Mouse (Mus musculus): ENCODE measurements around the gene Uqcr11. TPM values are rescaled to one million over a fixed set of nuclear protein-coding genes. Genes with fewer than 3 reads are reported as not detected.
A peak's percentile ranks its signal among the peaks of the same experiment; 100 is the strongest.

Uqcr11 gene
- polyA plus RNA-seq, 1 experiment from 2014 or later: 790 TPM

GRCm38 (mm10) chr10:80440031-80440430 lies 33.4 kb upstream of the Uqcr11 start:
- Histone ChIP-seq H3K4me1 (peaks cover 15% of the 10 kb centered on the region), H3K36me3 (no peaks in the 10 kb centered on the region), H3K27ac (no peak overlapping the region), H3K27me3 (peaks cover 11% of the 10 kb centered on the region), H3K4me3 (replicated peaks) (no peak overlapping the region), H3K4me2 (no peak overlapping the region), H3K9ac (no peak overlapping the region), H3K9me3 (replicated peaks) (no peaks in the 10 kb centered on the region)
- ATAC-seq (replicated peaks; ENCODE audit: low FRiP score): no peak

GRCm38 (mm10) chr10:80437973-80438372 lies 31.3 kb upstream of the Uqcr11 start:
- no peak for ATAC-seq (replicated peaks; ENCODE audit: low FRiP score)
- Histone ChIP-seq H3K36me3 (no peaks in the 10 kb centered on the region), H3K27ac (no peak overlapping the region), H3K4me3 (replicated peaks) (no peak overlapping the region), H3K27me3 (0 out of 2 replicates have a peak, but pooled peaks cover 2% of the 10 kb centered on the region), H3K4me1 (peaks cover 17% of the 10 kb centered on the region), H3K9me3 (replicated peaks) (no peaks in the 10 kb centered on the region), H3K9ac (no peak overlapping the region), H3K4me2 (no peak overlapping the region)
- WGBS: 68% methylated on average over 4 of the region's 4 CpGs

DNA sequence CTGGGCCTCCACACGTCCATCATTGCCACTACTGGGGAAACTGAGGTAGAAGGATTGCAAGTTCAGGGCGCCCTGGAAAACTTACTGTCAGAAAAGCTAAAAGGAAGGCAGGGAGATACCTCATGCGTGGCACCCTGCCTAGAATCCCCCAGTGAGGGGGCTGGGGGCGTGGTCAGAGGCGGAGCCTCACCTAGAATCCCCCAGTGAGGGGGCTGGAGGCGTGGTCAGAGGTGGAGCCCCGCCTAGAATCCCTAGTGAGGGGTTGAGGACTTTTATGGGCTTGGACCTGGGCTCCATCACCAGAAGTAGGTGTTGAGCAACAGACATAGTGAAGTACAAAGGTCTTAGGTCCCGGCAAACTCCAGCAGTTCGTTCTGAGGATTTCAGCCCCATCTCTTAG lies 29.6 kb upstream of the Uqcr11 start:
- H3K36me3 ChIP-seq: no peaks in the 10 kb centered on the region
- H3K4me2 ChIP-seq: peak overlapping the region; percentile 30
- WGBS: 14% methylated on average over 9 of the region's 9 CpGs
- no peaks in the 10 kb centered on the region for H3K9me3 ChIP-seq (replicated peaks)
- H3K4me3 ChIP-seq (replicated peaks): no peak overlapping the region
- H3K4me1 ChIP-seq: peaks cover 29% of the 10 kb centered on the region
- H3K27ac ChIP-seq: peak overlapping the region; percentile 59
- no peak for ATAC-seq (replicated peaks; ENCODE audit: low FRiP score)
- no peak overlapping the region for H3K9ac ChIP-seq
- H3K27me3 ChIP-seq: 0 out of 2 replicates have a peak, but pooled peaks cover 2% of the 10 kb centered on the region

GRCm38 (mm10) chr10:80435764-80436163 lies 29.1 kb upstream of the Uqcr11 start:
- peak overlapping the region; percentile 59 for H3K27ac ChIP-seq
- H3K9me3 ChIP-seq (replicated peaks): no peaks in the 10 kb centered on the region
- H3K4me3 ChIP-seq (replicated peaks): no peak overlapping the region
- WGBS: 45% methylated on average over 7 of the region's 7 CpGs
- H3K36me3 ChIP-seq: peaks cover under 1% of the 10 kb centered on the region; the same call in 1 of the 2 replicates
- H3K27me3 ChIP-seq: 0 out of 2 replicates have a peak, but pooled peaks cover 2% of the 10 kb centered on the region
- no peak overlapping the region for H3K9ac ChIP-seq
- peaks cover 34% of the 10 kb centered on the region for H3K4me1 ChIP-seq
- H3K4me2 ChIP-seq: peak overlapping the region; percentile 30
- no peak for ATAC-seq (replicated peaks; ENCODE audit: low FRiP score)

- Histone ChIP-seq H3K9ac (no peak overlapping the region), H3K36me3 (peaks cover 10% of the 10 kb centered on the region), H3K27me3 (0 out of 2 replicates have a peak, but pooled peaks cover 2% of the 10 kb centered on the region), H3K4me1 (peaks cover 44% of the 10 kb centered on the region), H3K9me3 (replicated peaks) (no peaks in the 10 kb centered on the region), H3K4me3 (replicated peaks) (peak overlapping the region; percentile 91), H3K4me2 (peak overlapping the region; percentile 88), H3K27ac (0 out of 2 replicates have a peak overlapping the region, but pooled peaks have one; percentile 94)
- 86% methylated on average over 3 of the region's 3 CpGs for WGBS
- ATAC-seq (replicated peaks; ENCODE audit: low FRiP score): no peak
Measured at GRCm38 (mm10) chr10:80434823-80435222, 28.2 kb upstream of the Uqcr11 start.

DNA sequence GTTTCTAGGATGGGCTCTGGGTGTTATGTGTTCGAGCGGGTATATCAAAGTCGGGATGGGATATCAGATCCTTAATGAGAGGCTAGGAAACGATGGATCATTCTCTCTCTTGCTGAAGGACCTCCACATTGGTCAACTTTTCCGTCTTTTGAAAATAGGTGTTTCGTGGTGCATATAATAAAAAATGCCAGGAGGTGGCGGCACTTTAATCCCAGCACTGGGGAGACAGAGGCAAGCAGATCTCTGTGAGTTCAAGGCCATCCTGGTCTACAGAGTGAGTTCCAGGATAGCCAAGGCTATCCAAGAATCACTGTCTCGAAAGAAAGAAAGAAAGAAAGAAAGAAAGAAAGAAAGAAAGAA lies 27.6 kb upstream of the Uqcr11 start:
- peak overlapping the region; percentile 94 for H3K27ac ChIP-seq
- peaks cover 49% of the 10 kb centered on the region for H3K4me1 ChIP-seq
- H3K9ac ChIP-seq: no peak overlapping the region

DNA sequence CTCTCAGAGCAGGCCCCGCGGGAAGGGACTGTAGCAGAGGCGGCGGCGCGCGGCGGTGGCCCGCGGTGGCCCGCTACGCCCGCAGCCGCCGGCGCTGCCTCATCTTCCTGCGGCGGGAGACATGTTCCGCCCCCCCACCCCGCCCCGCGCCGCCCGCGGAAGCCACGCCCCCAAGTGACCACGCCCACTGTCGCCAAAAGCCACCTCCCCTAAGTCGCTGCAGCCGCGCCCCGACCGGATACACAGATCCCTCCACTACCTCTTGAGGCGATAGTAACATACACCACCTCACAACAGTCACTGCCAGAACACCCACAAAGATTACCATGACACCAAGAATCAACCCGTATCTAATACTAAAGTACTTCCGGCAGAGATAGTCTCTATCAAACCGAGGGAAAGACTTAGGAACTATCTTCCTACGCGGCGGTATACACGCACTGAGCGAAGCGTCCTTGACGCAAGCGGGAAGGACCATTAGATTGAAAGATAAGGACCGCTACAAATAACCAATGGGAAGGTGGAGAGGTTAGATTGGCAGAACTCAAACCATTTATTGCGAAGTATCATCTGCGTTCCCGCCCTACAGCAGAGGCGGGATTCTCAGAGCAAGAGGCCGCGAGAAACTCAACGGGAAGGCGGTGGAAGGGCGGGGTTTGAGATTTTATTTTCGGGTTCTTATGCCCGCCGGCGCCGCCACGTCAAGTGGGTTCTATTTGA lies 27.0 kb upstream of the Uqcr11 start, which contains the start of gene Tcf3:
Gene Tcf3 (minus strand): TSS at position 135 of the 720 bp plus-strand sequence.
- Histone ChIP-seq H3K4me3 (replicated peaks) (peak within 1 kb of the TSS; percentile 91), H3K4me2 (peak within 1 kb of the TSS; percentile 88), H3K4me1 (peaks cover 49% of the 10 kb centered on the region), H3K9ac (peak within 1 kb of the TSS; percentile 96), H3K27ac (peak within 1 kb of the TSS; percentile 94), H3K9me3 (replicated peaks) (no peaks in the 10 kb centered on the region), H3K36me3 (peaks cover 21% of the 10 kb centered on the region), H3K27me3 (0 out of 2 replicates have a peak, but pooled peaks cover 2% of the 10 kb centered on the region)
- WGBS: 0% methylated on average over 54 of the region's 61 CpGs
- ATAC-seq (replicated peaks; ENCODE audit: low FRiP score): peak; percentile 91

More for the DNA sequence above, 27.6 kb upstream of the Uqcr11 start:
- Histone ChIP-seq H3K36me3 (peaks cover 16% of the 10 kb centered on the region), H3K4me3 (replicated peaks) (peak overlapping the region; percentile 91), H3K4me2 (peak overlapping the region; percentile 88), H3K9me3 (replicated peaks) (no peaks in the 10 kb centered on the region), H3K27me3 (0 out of 2 replicates have a peak, but pooled peaks cover 2% of the 10 kb centered on the region)
- WGBS: 12% methylated on average over 8 of the region's 8 CpGs
- no peak for ATAC-seq (replicated peaks; ENCODE audit: low FRiP score)

GRCm38 (mm10) chr10:80432936-80433512 lies 26.4 kb upstream of the Uqcr11 start:
- peak overlapping the region; percentile 96 for H3K9ac ChIP-seq
- H3K27ac ChIP-seq: peak overlapping the region; percentile 94
- ATAC-seq (replicated peaks; ENCODE audit: low FRiP score): peak; percentile 37
- under 1% methylated on average over 59 of the region's 60 CpGs for WGBS
- H3K27me3 ChIP-seq: 0 out of 2 replicates have a peak, but pooled peaks cover 2% of the 10 kb centered on the region
- peak overlapping the region; percentile 91 for H3K4me3 ChIP-seq (replicated peaks)
- peaks cover 28% of the 10 kb centered on the region for H3K36me3 ChIP-seq
- peaks cover 49% of the 10 kb centered on the region for H3K4me1 ChIP-seq
- peak overlapping the region; percentile 88 for H3K4me2 ChIP-seq
- no peaks in the 10 kb centered on the region for H3K9me3 ChIP-seq (replicated peaks)

- WGBS: 3% methylated on average over 4 of the region's 4 CpGs
- peaks cover 49% of the 10 kb centered on the region for H3K4me1 ChIP-seq
- peaks cover 34% of the 10 kb centered on the region for H3K36me3 ChIP-seq
- peak overlapping the region; percentile 94 for H3K27ac ChIP-seq
- no peaks in the 10 kb centered on the region for H3K27me3 ChIP-seq
- ATAC-seq (replicated peaks; ENCODE audit: low FRiP score): no peak
- H3K9me3 ChIP-seq (replicated peaks): no peaks in the 10 kb centered on the region
- H3K9ac ChIP-seq: peak overlapping the region; percentile 96
- peak overlapping the region; percentile 91 for H3K4me3 ChIP-seq (replicated peaks)
- peak overlapping the region; percentile 88 for H3K4me2 ChIP-seq
Measured at GRCm38 (mm10) chr10:80432387-80432785, 25.8 kb upstream of the Uqcr11 start.

- ATAC-seq (replicated peaks; ENCODE audit: low FRiP score): no peak
- H3K27ac ChIP-seq: peak overlapping the region; percentile 94
Measured at GRCm38 (mm10) chr10:80431570-80432386, 25.1 kb upstream of the Uqcr11 start.

DNA sequence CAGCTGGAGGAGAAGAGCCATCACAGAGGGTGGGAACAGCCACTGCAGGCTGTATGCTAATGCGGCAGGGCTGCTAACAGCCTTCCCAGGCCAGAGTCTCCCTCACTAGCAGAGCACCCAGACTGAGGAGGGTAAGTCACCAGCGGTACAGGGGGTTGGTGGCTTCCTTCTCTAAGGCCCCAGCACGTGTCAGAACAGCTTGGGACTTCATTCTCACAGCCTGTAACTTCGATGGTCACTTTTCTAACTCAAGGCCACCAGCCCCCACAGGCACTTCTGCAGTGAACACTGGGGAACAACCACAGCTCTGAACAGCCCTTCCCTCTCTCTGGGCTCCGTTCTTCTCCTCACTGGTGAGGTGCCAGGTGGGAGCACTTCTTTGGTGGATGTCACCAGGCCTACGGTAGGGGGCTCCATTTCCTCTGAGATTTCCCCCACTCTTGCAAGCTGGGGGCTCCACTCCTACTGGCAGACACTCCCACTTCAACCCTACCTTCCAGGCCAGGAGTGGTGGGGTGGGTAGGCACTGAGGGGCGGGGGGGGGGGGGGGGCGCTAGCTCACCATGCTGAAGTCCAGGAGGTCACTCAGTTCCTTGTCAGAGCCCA lies 23.8 kb upstream of the Uqcr11 start:
- Histone ChIP-seq H3K27ac (peak overlapping the region; percentile 4; the same call in 1 of the 2 replicates), H3K9me3 (replicated peaks) (no peaks in the 10 kb centered on the region), H3K9ac (0 out of 2 replicates have a peak overlapping the region, but pooled peaks have one; percentile 0), H3K4me3 (replicated peaks) (no peak overlapping the region), H3K27me3 (no peaks in the 10 kb centered on the region), H3K4me2 (0 out of 2 replicates have a peak overlapping the region, but pooled peaks have one; percentile 88), H3K36me3 (peaks cover 53% of the 10 kb centered on the region), H3K4me1 (peaks cover 37% of the 10 kb centered on the region)
- WGBS: 60% methylated on average over 8 of the region's 8 CpGs
- no peak for ATAC-seq (replicated peaks; ENCODE audit: low FRiP score)

More at GRCm38 (mm10) chr10:80431570-80432386, 25.1 kb upstream of the Uqcr11 start:
- H3K4me3 ChIP-seq (replicated peaks): peak overlapping the region; percentile 91
- H3K36me3 ChIP-seq: peaks cover 40% of the 10 kb centered on the region
- peak overlapping the region; percentile 96 for H3K9ac ChIP-seq
- peak overlapping the region; percentile 88 for H3K4me2 ChIP-seq
- peaks cover 49% of the 10 kb centered on the region for H3K4me1 ChIP-seq
- H3K27me3 ChIP-seq: no peaks in the 10 kb centered on the region
- no peaks in the 10 kb centered on the region for H3K9me3 ChIP-seq (replicated peaks)
- WGBS: 10% methylated on average over 16 of the region's 16 CpGs
